Mouse (Mus musculus) forebrain, embryonic 16.5 days (tissue): ENCODE measurements around the gene Rgs7bp. TPM values are rescaled to one million over a fixed set of nuclear protein-coding genes. Genes with fewer than 3 reads are reported as not detected.

Experiments
- polyA plus RNA-seq: library from polyadenylated mRNA; unstranded; fragments of >200 nt; fragmentation: Nextera tagmentation; extraction: Ambion mirVana; gene quantifications from 2 replicates; pipeline ENCODE4 v1.2.1, GENCODE M21; 2015

Rgs7bp gene
- polyA plus RNA-seq, 1 experiment from 2014 or later: 6.8 TPM

Other genes with a start within 250 kb of the Rgs7bp start
- gene Cwc27, start 237.8 kb downstream of the Rgs7bp start, polyA plus RNA-seq: 28.3 and 28.6 TPM in 2 replicates
- gene Shisal2b, start 191.0 kb downstream of the Rgs7bp start, polyA plus RNA-seq: 0.48 and 0.56 TPM in 2 replicates
- gene 4933425L06Rik, start 27.2 kb upstream of the Rgs7bp start, polyA plus RNA-seq: 0.13 TPM in 1 of 2 replicates, not detected in the other
- gene Rnf180, start 239.9 kb upstream of the Rgs7bp start, polyA plus RNA-seq: 46.9 and 50.0 TPM in 2 replicates